Mouse (Mus musculus) olfactory bulb, adult 2 months (tissue): Measurements from ENCODE around the gene Slxl1.
"Not testable (repeated sequence)": the region's sequence is repeated elsewhere in the genome, so short reads cannot be mapped to it uniquely, and the experiment has no call there.

ENCODE experiments used
- CTCF ChIP-seq: fragments of 200-500 bp; IDR thresholded peaks from 2 replicates; pipeline ENCODE4 v1.5.1; 2012; ENCODE audit warnings: low read depth, mild to moderate bottlenecking, low read length, moderate library complexity; ENCODE audit not compliant: insufficient read depth
- POLR2A ChIP-seq: fragments of 200-500 bp; IDR thresholded peaks from 2 replicates; pipeline ENCODE4 v1.6.1; 2012; ENCODE audit warnings: mild to moderate bottlenecking, low read depth, low read length, moderate library complexity; ENCODE audit not compliant: insufficient read depth

DNA sequence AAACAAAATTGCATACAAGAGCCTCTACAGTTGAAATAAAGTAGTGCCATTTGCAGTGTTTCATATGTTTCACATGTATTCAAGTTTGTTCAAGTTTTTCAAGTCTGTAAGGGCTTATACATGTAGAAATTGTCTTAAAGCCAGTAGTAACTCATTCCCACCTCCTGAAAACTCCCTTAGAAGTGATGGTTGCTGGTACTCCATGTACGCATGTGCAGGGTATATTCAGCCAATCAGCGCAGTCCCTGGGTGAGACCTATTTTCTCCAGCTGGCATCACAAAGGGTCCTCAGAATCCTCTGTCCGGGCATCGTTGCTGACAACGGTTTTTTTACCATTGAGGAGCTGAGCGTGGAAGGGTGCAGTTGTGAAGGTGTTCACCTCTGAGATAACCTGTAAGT, at the start of gene Slxl1:
- TF ChIP-seq POLR2A, CTCF: not testable (repeated sequence)
